Mouse (Mus musculus): ENCODE results near the gene Med9.

The Med9 gene

DNA sequence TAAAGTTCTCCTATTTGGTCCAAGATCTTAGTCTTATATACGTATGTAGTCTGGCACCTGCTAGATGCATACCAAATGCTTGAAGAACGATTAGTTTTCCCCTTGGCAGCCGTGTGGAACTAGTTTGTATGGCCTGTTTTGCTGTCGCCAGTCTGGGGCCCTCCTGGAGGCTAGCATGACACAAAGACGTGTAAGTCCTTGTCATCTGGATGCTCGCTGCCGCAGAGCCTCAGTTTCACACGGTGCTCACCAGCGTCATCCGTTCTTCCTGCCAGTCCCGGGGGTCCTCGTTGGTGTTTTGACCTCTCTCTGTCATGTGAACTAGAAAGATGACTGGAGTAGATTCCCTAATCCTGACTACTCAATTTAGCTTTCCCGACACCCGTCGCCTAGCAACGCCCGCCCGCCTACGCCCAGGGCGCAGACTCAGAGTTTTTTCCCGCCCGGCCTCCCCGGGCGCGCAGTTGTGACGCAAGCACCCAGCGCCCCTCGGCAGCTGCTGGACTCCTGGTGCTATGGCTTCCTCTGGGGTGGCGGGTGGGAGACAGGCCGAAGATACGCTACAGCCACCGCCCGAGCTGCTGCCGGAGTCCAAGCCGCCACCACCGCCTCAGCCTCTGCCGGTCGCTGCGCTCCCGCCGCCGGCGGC, at the start of gene Med9:
Gene Med9 (plus strand): TSS at position 455 of the 649 bp plus-strand sequence.
- peak; percentile 70 for DNase-seq (ENCODE audit: extremely low read depth, low read depth)

GRCm38 (mm10) chr11:59899711-59900685, 48.0 kb upstream of the Med9 start:
- DNase-seq (ENCODE audit: extremely low read depth, low read depth) = no peak

DNA sequence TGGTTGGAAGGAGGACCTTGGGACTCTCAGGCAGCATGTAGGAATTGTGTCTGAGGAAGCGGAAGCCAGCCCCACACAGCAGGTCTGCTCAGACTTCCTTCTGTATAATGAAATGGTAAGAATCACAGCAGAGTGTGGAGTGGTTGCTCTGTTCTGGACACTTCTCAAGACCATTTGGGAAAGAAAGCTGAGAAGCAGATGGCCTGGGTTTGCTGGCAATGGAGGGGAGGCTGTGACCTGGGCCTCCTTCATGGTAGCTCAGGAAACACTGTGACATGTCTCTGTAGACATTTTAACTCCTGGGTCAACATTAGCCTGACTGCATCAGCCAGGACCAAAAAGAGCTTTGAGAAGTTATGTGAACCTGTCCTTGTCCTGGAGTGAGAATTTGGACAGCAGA, 47.0 kb upstream of the Med9 start:
- no peak for DNase-seq (ENCODE audit: extremely low read depth, low read depth)

DNA sequence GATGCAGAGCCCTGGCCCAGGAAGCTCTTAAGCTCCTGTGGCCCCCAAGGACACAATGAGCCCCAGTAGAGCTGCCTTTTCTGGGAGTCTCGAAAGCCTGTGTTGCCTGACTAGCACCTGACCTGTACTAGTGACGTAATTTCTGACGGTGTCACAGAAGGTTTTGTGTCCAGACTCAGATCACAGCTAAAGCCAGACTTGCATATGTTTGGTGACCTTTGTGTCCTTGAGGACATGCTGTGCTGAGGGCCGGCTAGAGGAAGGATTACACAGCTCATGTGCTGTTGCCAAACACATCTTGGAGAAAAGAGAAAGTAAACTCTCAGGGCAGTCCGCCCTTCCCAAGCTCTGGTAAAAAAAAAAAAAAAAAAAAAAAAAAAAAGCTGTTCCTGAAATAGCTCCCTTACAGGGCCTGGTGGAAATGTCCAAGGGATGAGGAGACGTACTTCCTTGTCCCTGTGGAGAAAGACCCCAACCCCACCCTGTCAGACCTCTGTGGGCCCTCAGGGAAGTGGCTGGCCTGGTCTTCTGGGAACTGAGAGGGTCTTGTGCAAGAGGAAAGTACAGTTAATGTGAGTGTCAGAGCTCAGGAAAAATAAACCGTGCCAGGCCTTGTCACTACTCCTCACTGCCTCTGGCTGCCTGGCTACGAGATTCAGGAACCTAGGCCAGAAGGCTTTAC, 45.8 kb upstream of the Med9 start:
- no peak for DNase-seq (ENCODE audit: extremely low read depth, low read depth)

GRCm38 (mm10) chr11:59906521-59907123, 41.4 kb upstream of the Med9 start:
- DNase-seq (ENCODE audit: extremely low read depth, low read depth) = no peak

DNA sequence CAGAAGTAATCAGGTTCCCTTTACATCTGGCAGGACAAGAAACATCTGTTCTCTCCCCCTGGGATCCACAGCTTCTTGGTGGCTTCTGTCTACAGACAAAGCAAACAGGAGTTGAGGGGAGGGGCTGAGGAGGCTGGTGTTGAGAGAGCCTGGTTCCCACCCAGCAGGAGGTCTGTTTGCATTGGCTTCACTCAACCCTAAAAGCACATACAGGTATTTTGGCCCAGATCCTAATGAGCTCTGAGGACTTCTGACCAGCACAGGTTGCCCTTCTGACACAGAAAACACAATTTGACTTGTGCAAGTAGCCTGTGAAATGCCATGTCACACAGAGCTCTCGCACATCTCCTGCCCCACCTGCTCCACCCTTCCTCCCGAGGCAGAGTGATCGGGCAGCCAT, 39.6 kb upstream of the Med9 start:
- no peak for DNase-seq (ENCODE audit: extremely low read depth, low read depth)

GRCm38 (mm10) chr11:59910586-59910985, 37.4 kb upstream of the Med9 start:
- no peak for DNase-seq (ENCODE audit: extremely low read depth, low read depth)

DNA sequence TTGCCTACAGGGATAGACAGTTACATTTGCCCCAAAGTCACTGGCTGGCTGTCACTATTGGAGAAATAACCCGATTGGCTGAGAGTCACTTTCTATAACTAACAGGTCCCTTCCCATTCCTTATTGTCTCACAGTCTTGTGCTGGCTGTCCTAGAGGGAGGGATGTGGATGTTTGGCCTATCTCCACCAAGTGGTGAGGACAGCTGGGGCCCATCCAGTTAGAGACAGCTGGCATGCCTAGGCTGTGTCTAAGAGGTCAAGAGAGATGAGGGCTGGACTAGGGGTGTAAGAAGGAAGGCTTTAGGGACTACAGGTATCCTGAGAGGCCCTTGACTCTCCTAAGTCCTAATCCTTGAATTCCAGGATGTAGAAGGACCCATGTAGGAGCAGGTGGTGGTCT, 36.5 kb upstream of the Med9 start:
- no peak for DNase-seq (ENCODE audit: extremely low read depth, low read depth)

GRCm38 (mm10) chr11:59913702-59914101, 34.3 kb upstream of the Med9 start:
- DNase-seq (ENCODE audit: extremely low read depth, low read depth) = no peak

- no peak for DNase-seq (ENCODE audit: extremely low read depth, low read depth)
Observed at GRCm38 (mm10) chr11:59918014-59918413, 30.0 kb upstream of the Med9 start.

DNA sequence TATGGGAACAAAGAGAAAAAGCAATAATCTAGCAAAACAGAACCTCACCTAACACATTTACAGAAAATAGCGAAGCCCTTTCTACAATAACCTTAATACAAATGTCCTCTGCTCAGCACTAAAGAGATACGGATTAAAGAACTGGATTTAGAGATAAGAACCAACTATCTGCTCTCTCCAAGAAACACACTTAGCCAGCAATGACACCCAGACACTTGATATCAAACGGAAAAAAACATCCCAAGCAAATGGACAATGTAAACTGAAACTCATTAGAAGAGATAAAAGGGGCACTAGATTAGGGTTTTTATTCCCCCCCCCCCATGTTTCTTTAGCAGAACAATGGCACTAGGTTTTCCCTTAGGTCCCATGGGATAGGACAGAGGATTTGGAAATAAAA, 28.6 kb upstream of the Med9 start:
- no peak for DNase-seq (ENCODE audit: extremely low read depth, low read depth)

DNA sequence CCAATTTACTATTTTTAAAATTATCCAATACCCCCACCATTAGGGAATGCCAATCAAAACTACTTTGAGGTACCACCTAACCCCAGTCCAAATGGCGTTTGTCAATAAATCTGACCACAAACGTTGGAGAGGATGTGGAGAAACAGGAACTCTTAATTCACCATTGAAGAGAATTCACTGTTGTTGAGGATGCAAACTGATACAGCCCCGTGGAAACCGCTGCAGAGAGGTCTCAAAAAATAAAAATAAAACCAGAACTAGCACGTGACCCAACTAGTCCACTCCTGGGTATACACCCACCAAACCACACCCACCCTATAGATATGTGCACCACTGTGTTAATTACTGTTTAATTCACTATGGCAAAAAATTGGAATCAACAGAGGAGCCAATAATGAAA, 27.7 kb upstream of the Med9 start:
- no peak for DNase-seq (ENCODE audit: extremely low read depth, low read depth)

DNA sequence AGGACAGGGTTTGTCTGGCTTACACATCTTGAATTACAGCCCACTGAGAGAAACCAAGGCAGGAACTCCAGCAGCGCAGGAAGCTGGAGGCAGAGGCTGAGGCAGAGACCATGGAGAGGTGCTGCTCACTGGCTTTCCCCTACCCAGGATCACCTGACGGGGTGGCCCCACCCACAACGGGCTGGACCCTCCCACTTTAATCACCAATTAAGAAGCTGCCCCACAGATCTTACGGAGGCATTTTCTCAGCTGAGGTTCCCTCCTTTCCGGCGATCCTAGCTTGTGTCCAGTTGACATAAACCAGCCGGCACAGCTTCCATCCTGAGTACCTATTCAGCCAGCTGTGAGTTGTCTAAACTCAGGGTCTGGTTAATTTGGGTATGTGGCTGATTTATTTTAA, 26.7 kb upstream of the Med9 start:
- no peak for DNase-seq (ENCODE audit: extremely low read depth, low read depth)

DNA sequence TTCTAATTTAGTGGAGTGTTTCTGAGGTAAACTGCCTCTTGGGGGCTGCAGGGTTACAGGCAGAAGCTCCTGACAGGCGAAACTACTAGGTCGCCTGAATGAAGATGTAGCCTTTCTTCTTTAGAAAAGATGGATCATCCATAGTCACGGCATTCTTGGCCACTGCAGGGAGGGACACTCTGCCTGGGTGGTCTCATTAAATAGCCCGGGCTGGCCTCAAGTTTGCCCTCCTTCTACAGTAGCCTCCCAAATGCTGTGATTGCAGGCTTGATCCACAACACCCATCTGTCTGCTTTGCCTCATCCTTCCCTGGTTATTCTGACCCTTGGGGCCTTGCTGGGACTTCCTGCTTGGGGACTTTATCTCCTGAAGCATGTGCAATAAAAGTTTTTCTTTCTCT, 18.0 kb upstream of the Med9 start:
- no peak for DNase-seq (ENCODE audit: extremely low read depth, low read depth)

GRCm38 (mm10) chr11:59932560-59933337, 15.3 kb upstream of the Med9 start:
- no peak for DNase-seq (ENCODE audit: extremely low read depth, low read depth)

DNA sequence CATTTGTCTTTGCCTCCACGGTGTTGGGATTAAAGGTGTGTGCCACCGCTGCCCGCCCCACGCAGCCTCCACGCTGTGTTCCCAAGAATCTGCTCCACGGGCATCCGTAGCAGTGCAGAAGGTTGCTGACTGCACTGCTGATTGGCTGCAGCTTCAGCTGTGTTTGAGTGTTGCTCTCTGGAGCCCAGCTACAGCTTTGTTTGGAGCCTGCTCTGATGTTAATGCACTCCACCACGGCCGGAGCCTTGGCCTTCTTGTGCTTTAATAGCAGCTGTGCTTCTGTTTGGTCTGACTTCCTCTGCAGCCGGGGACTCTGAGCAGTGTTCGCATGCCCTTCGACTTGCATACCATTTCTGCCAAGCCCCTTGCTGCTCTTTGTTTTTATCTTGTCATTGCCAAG, 14.1 kb upstream of the Med9 start:
- DNase-seq (ENCODE audit: extremely low read depth, low read depth) = no peak

DNA sequence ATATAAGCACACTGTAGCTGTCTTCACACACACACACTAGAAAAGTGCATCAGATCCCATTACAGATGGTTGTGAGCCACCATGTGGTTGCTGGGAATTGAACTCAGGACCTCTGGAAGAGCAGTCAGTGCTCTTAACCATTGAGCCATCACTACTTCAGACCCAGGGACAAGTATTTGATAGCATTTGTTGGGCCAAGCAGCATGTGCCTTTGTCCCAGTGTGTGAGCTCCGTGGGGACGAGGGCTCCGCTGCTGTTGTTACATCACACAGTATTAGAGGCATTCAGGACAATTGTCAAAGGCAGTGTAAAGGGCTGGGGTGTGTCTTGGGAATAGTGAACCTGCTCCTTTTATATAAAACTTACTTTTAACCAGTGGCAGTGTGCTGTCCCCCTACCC, 11.0 kb upstream of the Med9 start:
- no peak for DNase-seq (ENCODE audit: extremely low read depth, low read depth)

GRCm38 (mm10) chr11:59937615-59938014, 10.4 kb upstream of the Med9 start:
- no peak for DNase-seq (ENCODE audit: extremely low read depth, low read depth)

- DNase-seq (ENCODE audit: extremely low read depth, low read depth) = no peak
Observed at GRCm38 (mm10) chr11:59939821-59940220, 8.2 kb upstream of the Med9 start.

GRCm38 (mm10) chr11:59940645-59941044, 7.4 kb upstream of the Med9 start:
- DNase-seq (ENCODE audit: extremely low read depth, low read depth) = no peak

DNA sequence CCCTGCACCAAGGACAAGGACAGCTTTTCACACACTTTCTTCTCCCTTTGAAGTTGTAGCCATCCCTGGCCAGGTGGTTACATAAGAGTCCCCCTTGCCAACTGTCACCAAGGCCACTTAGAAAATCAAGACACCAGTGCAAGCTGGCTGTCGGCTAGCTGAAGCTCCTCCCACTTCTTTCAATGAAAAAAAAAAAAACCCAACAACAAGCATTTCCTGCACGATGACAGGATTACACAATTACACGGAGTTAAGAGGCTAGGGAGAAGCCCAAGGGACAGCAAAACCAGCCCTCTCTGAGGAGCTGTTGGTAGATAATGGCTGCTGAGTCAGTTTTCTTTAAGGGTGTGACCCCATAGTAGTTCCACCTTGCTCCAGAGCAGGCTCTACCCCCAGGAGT, 6.6 kb upstream of the Med9 start:
- peak; percentile 74 for DNase-seq (ENCODE audit: extremely low read depth, low read depth)
